Comparison of ENCODE assay signal across 14 mouse cellular contexts in the genomic region with DNA sequence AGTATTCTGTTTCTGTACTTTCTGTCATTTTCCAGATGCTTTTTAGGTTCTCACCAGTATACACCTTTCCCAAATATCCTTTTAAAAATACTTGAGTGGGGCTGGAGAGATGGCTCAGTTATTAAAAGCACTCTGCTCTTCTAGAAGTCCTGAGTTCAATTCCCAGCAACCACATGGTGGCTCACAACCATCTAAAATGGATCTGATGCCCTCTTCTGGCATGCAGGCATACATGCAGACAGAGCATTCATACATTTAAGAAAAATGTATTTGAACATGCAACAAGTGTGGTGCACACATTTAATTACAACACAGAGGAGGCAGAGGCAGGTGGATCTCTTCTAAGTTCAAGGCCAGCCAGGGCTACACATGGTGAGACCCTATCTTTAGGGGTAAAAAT. TPM values are rescaled to one million over a fixed set of nuclear protein-coding genes. Genes with fewer than 3 reads are reported as not detected.
DNase-seq lines count a peak whose midpoint lies in the region; ATAC-seq and TF ChIP-seq lines count a peak whose summit lies in the region.
"Had no signal": no experiment of that assay in that cellular context is flagged by ENCODE, and none has a peak within 500 bp of the region (broad histone marks: within the 10 kb centered on the region; RNA-seq: fewer than 3 reads in every experiment).

No protein-coding gene starts in this region.

- H3K4me2 ChIP-seq in intestine, postnatal 0 days (replicated peaks; ENCODE audit: low read depth): no peak overlapping the region
- H3K4me2 ChIP-seq in intestine, embryonic 15.5 days (replicated peaks): no peak overlapping the region
- H3K4me2 ChIP-seq in midbrain, embryonic 11.5 days: no peak overlapping the region
- H3K4me2 ChIP-seq in midbrain, embryonic 13.5 days (replicated peaks): no peak overlapping the region
- H3K4me2 ChIP-seq: forebrain, embryonic 13.5 days; midbrain, embryonic 12.5 days had no signal

- no peak for ATAC-seq in intestine, postnatal 0 days
- no peak for ATAC-seq in intestine, embryonic 15.5 days
- ATAC-seq in midbrain, embryonic 11.5 days (ENCODE audit: low FRiP score): no peak
- ATAC-seq in midbrain, embryonic 13.5 days: no peak
- ATAC-seq: forebrain, embryonic 13.5 days had no signal

- H3K9ac ChIP-seq in intestine, postnatal 0 days (ENCODE audit: low read depth, low read length): no peak overlapping the region
- no peak overlapping the region for H3K9ac ChIP-seq in intestine, embryonic 15.5 days
- H3K9ac ChIP-seq in midbrain, embryonic 11.5 days (ENCODE audit: low read length): no peak overlapping the region
- no peak overlapping the region for H3K9ac ChIP-seq in midbrain, embryonic 13.5 days (replicated peaks)
- H3K9ac ChIP-seq: midbrain, embryonic 12.5 days had no signal

- H3K9me3 ChIP-seq in intestine, postnatal 0 days (ENCODE audit: control insufficient read depth): no peaks in the 10 kb centered on the region
- no peaks in the 10 kb centered on the region for H3K9me3 ChIP-seq in intestine, embryonic 15.5 days
- H3K9me3 ChIP-seq in midbrain, embryonic 11.5 days (ENCODE audit: control insufficient read depth, low read length): no peaks in the 10 kb centered on the region
- H3K9me3 ChIP-seq in midbrain, embryonic 13.5 days: no peaks in the 10 kb centered on the region
- H3K9me3 ChIP-seq: forebrain, embryonic 13.5 days; midbrain, embryonic 12.5 days had no signal

- H3K27me3 ChIP-seq in intestine, postnatal 0 days (replicated peaks; ENCODE audit: control insufficient read depth, insufficient read depth, low read length): no peaks in the 10 kb centered on the region
- H3K27me3 ChIP-seq in intestine, embryonic 15.5 days (replicated peaks): no peaks in the 10 kb centered on the region
- H3K27me3 ChIP-seq in midbrain, embryonic 11.5 days (ENCODE audit: control insufficient read depth, insufficient read depth, low read length): no peaks in the 10 kb centered on the region
- no peaks in the 10 kb centered on the region for H3K27me3 ChIP-seq in midbrain, embryonic 13.5 days
- H3K27me3 ChIP-seq: forebrain, embryonic 13.5 days; midbrain, embryonic 12.5 days had no signal

- H3K4me1 ChIP-seq in intestine, postnatal 0 days (replicated peaks; ENCODE audit: control insufficient read depth, insufficient read depth, low read length): peaks cover 8% of the 10 kb centered on the region; the same call in 1 of the 2 replicates
- H3K4me1 ChIP-seq in intestine, embryonic 15.5 days (replicated peaks): peaks cover 33% of the 10 kb centered on the region
- H3K4me1 ChIP-seq in midbrain, embryonic 11.5 days (ENCODE audit: control insufficient read depth, insufficient read depth, low read length): peaks cover 17% of the 10 kb centered on the region
- H3K4me1 ChIP-seq in midbrain, embryonic 13.5 days (replicated peaks): peaks cover 57% of the 10 kb centered on the region

- TF ChIP-seq CTCF in intestine, postnatal 0 days (IDR thresholded peaks at IDR 0.05; ENCODE audit: low read depth): peak; percentile 66

- no peak overlapping the region for H3K4me3 ChIP-seq in intestine, postnatal 0 days (ENCODE audit: low read depth, low read length)
- H3K4me3 ChIP-seq in intestine, embryonic 15.5 days (replicated peaks): no peak overlapping the region
- H3K4me3 ChIP-seq in midbrain, embryonic 11.5 days (ENCODE audit: low read depth, low read length): no peak overlapping the region
- H3K4me3 ChIP-seq in midbrain, embryonic 13.5 days (replicated peaks): no peak overlapping the region
- H3K4me3 ChIP-seq: forebrain, embryonic 13.5 days; midbrain, embryonic 12.5 days had no signal

- peaks cover 30% of the 10 kb centered on the region for H3K36me3 ChIP-seq in intestine, postnatal 0 days (ENCODE audit: control insufficient read depth, insufficient read depth)
- H3K36me3 ChIP-seq in intestine, embryonic 15.5 days: peaks cover 16% of the 10 kb centered on the region; the same call in 1 of the 2 replicates
- peaks cover 14% of the 10 kb centered on the region; the same call in 1 of the 2 replicates for H3K36me3 ChIP-seq in midbrain, embryonic 11.5 days (ENCODE audit: control insufficient read depth, insufficient read depth, low read length)
- H3K36me3 ChIP-seq in midbrain, embryonic 13.5 days: peaks cover 63% of the 10 kb centered on the region

- no peak overlapping the region for H3K27ac ChIP-seq in intestine, postnatal 0 days (ENCODE audit: low read depth, low read length)
- no peak overlapping the region for H3K27ac ChIP-seq in intestine, embryonic 15.5 days
- no peak overlapping the region for H3K27ac ChIP-seq in midbrain, embryonic 11.5 days (ENCODE audit: low read depth, low read length)
- H3K27ac ChIP-seq in midbrain, embryonic 13.5 days: no peak overlapping the region
- H3K27ac ChIP-seq: forebrain, embryonic 13.5 days; midbrain, embryonic 12.5 days had no signal

- peak; percentile 49 for DNase-seq in midbrain, embryonic 11.5 days (ENCODE audit: low spot score, missing footprints)
- DNase-seq in NIH3T3 (ENCODE audit: low read depth): peak; percentile 34
- no peak for DNase-seq in urinary bladder, adult 18-20 months (ENCODE audit: low spot score in 2 of 2)
- DNase-seq in adrenal gland, postnatal 36 days: no peak
- DNase-seq: cerebellum, adult 11-12 months; heart, postnatal 36 days; kidney, postnatal 10 days; layer of hippocampus, adult 9-11 months; lung, postnatal 4 days had no signal

RNA-seq across cellular contexts. Expression of a gene that starts 2.4 kb away (rescaled TPM):
- 6.5 and 6.7 TPM in 2 replicates for polyA plus RNA-seq in intestine, postnatal 0 days (2015; fragmentation: Nextera tagmentation; extraction: Ambion mirVana)
- 14.0 and 14.2 TPM in 2 replicates for polyA plus RNA-seq in intestine, embryonic 15.5 days (2015; fragmentation: Nextera tagmentation; extraction: Ambion mirVana)
- 13.4 and 13.6 TPM in 2 replicates for polyA plus RNA-seq in midbrain, embryonic 11.5 days (2014; fragmentation: Nextera tagmentation; extraction: Ambion mirVana)
- polyA plus RNA-seq in midbrain, embryonic 13.5 days (2015; fragmentation: Nextera tagmentation; extraction: Ambion mirVana): 18.9 and 20.8 TPM in 2 replicates
- total RNA-seq in adrenal gland, postnatal 36 days (2021): 10 to 100 TPM in 1 of 2 experiments, 1 to 10 TPM in 1; 9.9 to 10.5 TPM

RNA-seq across cellular contexts. Expression of a gene that starts 34.4 kb away (rescaled TPM):
- 0.35 and 0.39 TPM in 2 replicates for polyA plus RNA-seq in intestine, postnatal 0 days (2015; fragmentation: Nextera tagmentation; extraction: Ambion mirVana)
- 1.2 and 1.6 TPM in 2 replicates for polyA plus RNA-seq in intestine, embryonic 15.5 days (2015; fragmentation: Nextera tagmentation; extraction: Ambion mirVana)
- 1.8 and 2.3 TPM in 2 replicates for polyA plus RNA-seq in midbrain, embryonic 11.5 days (2014; fragmentation: Nextera tagmentation; extraction: Ambion mirVana)
- 5.0 and 6.2 TPM in 2 replicates for polyA plus RNA-seq in midbrain, embryonic 13.5 days (2015; fragmentation: Nextera tagmentation; extraction: Ambion mirVana)
- total RNA-seq in adrenal gland, postnatal 36 days (2021): 10 to 100 TPM; 11.4 to 18.6 TPM

RNA-seq across cellular contexts. Expression of a gene that starts 36.0 kb away (rescaled TPM):
- polyA plus RNA-seq in intestine, postnatal 0 days (2015; fragmentation: Nextera tagmentation; extraction: Ambion mirVana): 287 and 304 TPM in 2 replicates
- 246 and 261 TPM in 2 replicates for polyA plus RNA-seq in intestine, embryonic 15.5 days (2015; fragmentation: Nextera tagmentation; extraction: Ambion mirVana)
- 146 and 157 TPM in 2 replicates for polyA plus RNA-seq in midbrain, embryonic 11.5 days (2014; fragmentation: Nextera tagmentation; extraction: Ambion mirVana)
- polyA plus RNA-seq in midbrain, embryonic 13.5 days (2015; fragmentation: Nextera tagmentation; extraction: Ambion mirVana): 145 and 148 TPM in 2 replicates
- 100 to 1,000 TPM; 129 to 165 TPM for total RNA-seq in adrenal gland, postnatal 36 days (2021)

RNA-seq across cellular contexts. Expression of a gene that starts 42.6 kb away (rescaled TPM):
- polyA plus RNA-seq in intestine, postnatal 0 days (2015; fragmentation: Nextera tagmentation; extraction: Ambion mirVana): 11.2 and 11.6 TPM in 2 replicates
- 6.6 and 6.9 TPM in 2 replicates for polyA plus RNA-seq in intestine, embryonic 15.5 days (2015; fragmentation: Nextera tagmentation; extraction: Ambion mirVana)
- polyA plus RNA-seq in midbrain, embryonic 11.5 days (2014; fragmentation: Nextera tagmentation; extraction: Ambion mirVana): 3.6 and 3.7 TPM in 2 replicates
- 13.6 and 17.7 TPM in 2 replicates for polyA plus RNA-seq in midbrain, embryonic 13.5 days (2015; fragmentation: Nextera tagmentation; extraction: Ambion mirVana)
- 10 to 100 TPM; 34.2 to 37.9 TPM for total RNA-seq in adrenal gland, postnatal 36 days (2021)

RNA-seq across cellular contexts. Expression of a gene that starts 53.4 kb away (rescaled TPM):
- polyA plus RNA-seq in intestine, postnatal 0 days (2015; fragmentation: Nextera tagmentation; extraction: Ambion mirVana): 18.1 and 18.2 TPM in 2 replicates
- 7.3 and 8.1 TPM in 2 replicates for polyA plus RNA-seq in intestine, embryonic 15.5 days (2015; fragmentation: Nextera tagmentation; extraction: Ambion mirVana)
- 8.0 and 8.9 TPM in 2 replicates for polyA plus RNA-seq in midbrain, embryonic 11.5 days (2014; fragmentation: Nextera tagmentation; extraction: Ambion mirVana)
- polyA plus RNA-seq in midbrain, embryonic 13.5 days (2015; fragmentation: Nextera tagmentation; extraction: Ambion mirVana): 2.4 and 3.1 TPM in 2 replicates
- 10 to 100 TPM; 29.3 to 42.4 TPM for total RNA-seq in adrenal gland, postnatal 36 days (2021)

Comparison
In these comparisons a context has a peak if more than half of its experiments do, and no peak if none do; other contexts are left out.
1. DNase-seq: peak in midbrain, embryonic 11.5 days (single experiment) and NIH3T3 (single experiment); none in urinary bladder, adult 18-20 months (0 of 2) and adrenal gland, postnatal 36 days (0 of 2).